Mouse (Mus musculus) ES-Bruce4 (cell line): ENCODE measurements at regions not wholly inside any gene's neighbourhood (a gene's known extent, or its start where the extent isn't known, plus 50 kb on each side); places are given as distances from the start of the nearest gene placed in this dataset.

Experiments
- CTCF ChIP-seq: IDR thresholded peaks from one replicate; pipeline ENCODE4 v1.8.1; 2011; ENCODE audit warnings: low read depth, low read length
- EP300 ChIP-seq: IDR thresholded peaks from 2 replicates; pipeline ENCODE4 v1.6.1; 2011; ENCODE audit warnings: low read depth, low read length; ENCODE audit not compliant: insufficient read depth
- POLR2A ChIP-seq: IDR thresholded peaks from one replicate; pipeline ENCODE4 v1.8.1; 2011; ENCODE audit warnings: low read length; ENCODE audit not compliant: insufficient read depth

DNA sequence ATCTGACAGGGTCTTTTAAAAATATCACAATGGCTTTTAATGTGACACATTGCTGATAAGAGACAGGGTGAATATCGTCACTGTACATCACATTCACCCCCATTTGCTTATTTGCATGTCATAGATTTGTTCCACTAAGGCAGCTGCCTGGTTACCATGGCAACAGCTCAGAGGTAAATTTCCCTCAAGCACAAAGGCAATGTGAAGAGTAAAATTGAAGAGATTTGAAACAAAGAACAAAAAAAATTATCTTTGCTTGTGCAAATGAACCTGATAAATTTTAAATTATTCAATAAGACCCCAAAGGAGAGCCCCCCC is 77.3 kb downstream of the Pxdc1 start:
- TF ChIP-seq CTCF (no peak), POLR2A (no peak), EP300 (no peak)
